Mouse (Mus musculus): ENCODE measurements around the gene Atpaf1.

GRCm38 (mm10) chr4:115775056-115775455 is 9.6 kb upstream of the Atpaf1 start:
- no peak for TF ChIP-seq POLR2A (IDR thresholded peaks at IDR 0.05; ENCODE audit: extremely low read depth, insufficient read depth, low read length)
- TF ChIP-seq CTCF (IDR thresholded peaks at IDR 0.05; ENCODE audit: low read depth, low read length), result no peak

Measured in liver, adult 2 months (tissue).